Mouse (Mus musculus): Measurements from ENCODE around the gene Sowaha.

The Sowaha gene

GRCm38 (mm10) chr11:53505026-53505663, 25.1 kb upstream of the Sowaha start:
- DNase-seq (ENCODE audit: low spot score in 2 of 2): no peak

GRCm38 (mm10) chr11:53504376-53504775, 24.3 kb upstream of the Sowaha start:
- no peak for DNase-seq (ENCODE audit: low spot score in 2 of 2)

- no peak for DNase-seq (ENCODE audit: low spot score in 2 of 2)
Observed at GRCm38 (mm10) chr11:53503738-53504137, 23.7 kb upstream of the Sowaha start.

GRCm38 (mm10) chr11:53502039-53502765, 22.1 kb upstream of the Sowaha start:
- DNase-seq (ENCODE audit: low spot score in 2 of 2): no peak

- no peak for DNase-seq (ENCODE audit: low spot score in 2 of 2)
Observed at GRCm38 (mm10) chr11:53500569-53500968, 20.5 kb upstream of the Sowaha start.

GRCm38 (mm10) chr11:53496946-53497345, 16.9 kb upstream of the Sowaha start:
- DNase-seq (ENCODE audit: low spot score in 2 of 2): no peak

- DNase-seq (ENCODE audit: low spot score in 2 of 2): no peak
Observed at GRCm38 (mm10) chr11:53495417-53495816, 15.3 kb upstream of the Sowaha start.

- DNase-seq (ENCODE audit: low spot score in 2 of 2): no peak
Observed at GRCm38 (mm10) chr11:53493243-53493955, 13.3 kb upstream of the Sowaha start.

- DNase-seq (ENCODE audit: low spot score in 2 of 2): no peak
Observed at GRCm38 (mm10) chr11:53491954-53492401, 11.9 kb upstream of the Sowaha start.

- no peak for DNase-seq (ENCODE audit: low spot score in 2 of 2)
Observed at GRCm38 (mm10) chr11:53489421-53489820, 9.3 kb upstream of the Sowaha start.

- DNase-seq (ENCODE audit: low spot score in 2 of 2): no peak
Observed at GRCm38 (mm10) chr11:53489007-53489406, 8.9 kb upstream of the Sowaha start.

GRCm38 (mm10) chr11:53486822-53487594, 6.9 kb upstream of the Sowaha start:
- DNase-seq (ENCODE audit: low spot score in 2 of 2): peak in 1 of 2 experiments; percentile 71

- no peak for DNase-seq (ENCODE audit: low spot score in 2 of 2)
Observed at GRCm38 (mm10) chr11:53486351-53486750, 6.3 kb upstream of the Sowaha start.

- no peak for DNase-seq (ENCODE audit: low spot score in 2 of 2)
Observed at GRCm38 (mm10) chr11:53485719-53486118, 5.6 kb upstream of the Sowaha start.

GRCm38 (mm10) chr11:53483159-53483891, 3.3 kb upstream of the Sowaha start:
- DNase-seq (ENCODE audit: low spot score in 2 of 2): peak; percentile 63 to 75

GRCm38 (mm10) chr11:53481088-53481730, 1.1 kb upstream of the Sowaha start:
- peak in 1 of 2 experiments; percentile 68 for DNase-seq (ENCODE audit: low spot score in 2 of 2)

GRCm38 (mm10) chr11:53479171-53479782, 797 bp downstream of the Sowaha start:
- peak; percentile 45 to 83 for DNase-seq (ENCODE audit: low spot score in 2 of 2)

- peak; percentile 45 to 81 for DNase-seq (ENCODE audit: low spot score in 2 of 2)
Observed at GRCm38 (mm10) chr11:53478383-53479170, 1.5 kb downstream of the Sowaha start.

GRCm38 (mm10) chr11:53477833-53478232, 2.2 kb downstream of the Sowaha start:
- DNase-seq (ENCODE audit: low spot score in 2 of 2): no peak

Measured in spleen, postnatal 4 days (tissue).